Mouse (Mus musculus) CD4-positive, CD25-positive, alpha-beta regulatory T cell, adult 2 months (primary cell): Measurements from ENCODE around the gene Snx30.
A peak's percentile ranks its signal among the peaks of the same experiment; 100 is the strongest.

Experiments used
- DNase-seq: peaks from one replicate; pipeline ENCODE4 v3.0.0-alpha.2; 2012; ENCODE audit warnings: low read depth, low spot score

The Snx30 gene

GRCm38 (mm10) chr4:59902547-59902946 lies 96.9 kb downstream of the Snx30 start:
- no peak for DNase-seq

DNA sequence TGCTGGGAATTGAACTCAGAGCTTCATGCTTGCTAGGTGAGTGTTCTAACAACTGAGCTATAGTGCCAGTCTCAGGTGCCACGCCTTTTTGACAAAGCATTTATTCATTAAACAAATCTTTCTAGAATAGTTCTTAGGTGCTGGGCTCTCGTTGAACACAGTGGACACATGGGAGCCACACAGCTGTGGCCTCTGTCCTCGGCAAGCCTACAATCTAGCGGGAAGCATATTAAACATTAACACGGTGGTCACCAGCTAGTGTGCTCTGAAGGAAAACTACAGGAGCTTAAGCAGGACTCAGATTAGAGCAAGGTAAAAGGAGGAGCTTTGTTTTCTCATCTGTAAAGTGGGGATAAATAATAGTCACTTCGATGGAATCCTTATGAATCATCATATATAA lies 101.5 kb downstream of the Snx30 start:
- DNase-seq, result no peak

DNA sequence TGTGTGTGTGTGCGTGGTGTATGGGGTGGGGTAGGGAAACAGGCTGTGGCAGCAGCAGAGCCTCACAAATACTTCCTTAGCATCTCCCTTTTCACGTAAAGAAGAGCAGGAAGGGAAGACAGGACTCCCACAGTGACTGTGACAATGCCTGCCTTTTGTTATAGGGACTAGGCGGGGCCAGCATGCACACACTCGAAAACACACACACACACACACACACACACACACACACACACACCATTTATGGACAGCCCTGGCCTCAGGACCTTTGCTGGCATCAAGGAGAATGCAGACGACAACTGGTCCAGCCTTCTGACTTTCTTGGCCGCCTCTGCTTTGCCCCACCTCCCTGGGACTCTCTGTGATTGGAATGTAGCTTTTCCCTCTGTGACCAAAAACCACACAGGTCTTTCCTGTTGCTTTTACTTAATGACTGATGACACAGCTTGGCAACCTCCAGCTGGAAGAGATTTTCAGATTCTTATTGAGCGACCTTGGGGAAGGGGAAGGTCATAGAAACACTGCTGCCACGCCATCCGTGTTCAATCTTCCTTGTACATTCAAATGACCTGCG lies 102.1 kb downstream of the Snx30 start:
- DNase-seq, result no peak

DNA sequence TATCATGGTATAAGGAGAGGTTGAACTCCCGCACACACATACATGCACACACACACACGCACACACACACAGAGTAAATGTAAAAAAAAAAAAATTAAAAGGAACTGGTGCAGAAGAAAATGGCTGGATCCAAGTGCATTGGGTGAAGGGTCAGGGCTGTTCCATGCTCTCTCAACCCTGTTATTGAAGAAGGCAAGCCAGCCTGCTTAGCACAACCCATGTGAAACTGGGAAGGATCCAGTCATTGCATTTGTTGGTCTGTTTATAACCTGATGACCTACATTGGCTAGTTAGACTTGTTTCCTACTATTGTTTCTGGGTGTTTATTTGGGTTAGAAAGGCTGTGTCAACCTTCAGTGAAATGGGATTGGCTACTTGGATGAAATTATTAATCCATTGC lies 103.1 kb downstream of the Snx30 start:
- no peak for DNase-seq

DNA sequence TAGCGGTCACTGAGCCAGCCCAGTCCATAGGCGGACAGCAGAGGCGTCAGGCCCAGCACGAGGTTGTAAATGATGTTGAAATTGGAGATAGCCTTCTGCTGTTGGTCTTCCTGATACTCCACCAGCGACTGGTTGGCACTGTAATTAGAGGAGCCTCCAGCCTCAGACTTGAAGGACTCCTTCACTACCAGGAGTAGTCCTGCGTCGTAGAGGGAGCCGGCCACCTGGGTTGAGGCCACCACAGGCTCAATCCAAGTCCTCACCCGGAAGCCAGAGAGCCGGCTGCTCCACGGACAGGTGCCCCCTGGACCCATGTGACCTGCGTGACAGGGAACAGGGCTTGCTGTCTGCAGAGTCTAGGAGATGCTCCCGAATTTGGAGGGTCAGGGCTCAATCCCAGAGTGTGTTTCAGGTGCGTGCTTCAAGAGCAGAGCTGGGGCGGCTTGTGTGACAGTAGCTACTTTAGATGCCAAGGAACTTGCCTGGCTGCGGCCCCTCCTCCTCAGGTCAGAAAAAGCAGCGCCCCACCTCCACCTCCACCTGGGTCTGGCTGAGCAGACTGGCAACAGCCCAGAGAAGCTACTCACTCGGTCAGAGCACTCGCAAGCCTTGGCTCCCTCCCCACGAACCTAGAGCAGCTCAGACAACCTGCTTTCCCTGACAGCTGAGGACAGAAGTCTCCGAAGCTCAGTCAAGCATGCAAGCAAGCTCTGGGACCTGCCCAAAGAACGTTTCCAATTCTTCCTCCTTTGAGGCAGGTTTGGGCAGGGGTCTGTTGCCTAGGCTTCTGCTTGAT lies 109.2 kb downstream of the Snx30 start, which contains the start of gene Slc46a2:
Slc46a2 (minus strand) TSS at position 449 of the 796 bp plus-strand sequence.
- no peak for DNase-seq

GRCm38 (mm10) chr4:59917966-59918365 lies 112.3 kb downstream of the Snx30 start:
- no peak for DNase-seq

DNA sequence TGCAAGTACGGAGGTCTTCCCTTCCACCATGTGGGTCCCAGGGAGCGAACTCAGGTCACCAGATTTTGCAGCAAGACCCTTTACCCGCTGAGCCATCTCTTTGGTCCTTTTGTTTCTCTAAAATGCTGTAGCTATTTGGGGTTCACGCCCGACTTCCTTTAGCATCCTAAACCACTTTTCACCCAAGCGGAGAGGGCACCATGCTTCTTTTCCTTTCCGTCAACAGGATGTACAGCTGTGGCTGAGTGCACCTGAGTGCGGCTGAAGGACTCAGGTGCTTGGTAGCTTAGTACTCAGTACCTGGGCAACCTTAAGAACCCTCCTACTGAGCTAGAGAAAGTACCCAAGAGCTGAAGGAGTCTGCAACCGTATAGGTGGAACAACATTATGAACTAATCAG lies 119.4 kb downstream of the Snx30 start:
- DNase-seq, result no peak

DNA sequence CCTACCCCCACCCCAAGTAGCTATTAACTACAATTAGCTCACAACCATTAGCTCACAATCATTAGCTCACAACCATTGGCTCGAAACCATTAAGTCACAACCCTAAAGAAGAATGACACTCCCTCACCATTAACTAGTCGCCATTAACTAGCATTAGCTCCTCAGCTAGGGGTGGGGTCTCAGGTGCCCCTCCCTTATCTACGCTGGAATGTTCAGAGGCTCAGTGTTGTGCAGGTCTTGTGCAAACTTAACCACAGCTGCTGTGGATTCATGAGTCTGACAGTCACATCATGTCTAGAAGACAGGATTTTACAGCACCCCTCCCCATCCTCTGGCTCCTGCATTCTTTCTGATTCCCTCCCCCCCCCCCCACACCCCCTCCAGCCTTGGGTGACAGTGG lies 122.0 kb downstream of the Snx30 start:
- no peak for DNase-seq

GRCm38 (mm10) chr4:59928347-59928746 lies 122.7 kb downstream of the Snx30 start:
- DNase-seq, result peak; percentile 82

GRCm38 (mm10) chr4:59932505-59933281 lies 127.1 kb downstream of the Snx30 start:
- peak; percentile 30 for DNase-seq

- DNase-seq, result no peak
Measured at GRCm38 (mm10) chr4:59937543-59937942, 131.9 kb downstream of the Snx30 start.
